Mouse (Mus musculus) adrenal gland, postnatal 14 days (tissue): ENCODE measurements around the gene Ank2. TPM values are rescaled to one million over a fixed set of nuclear protein-coding genes. Genes with fewer than 3 reads are reported as not detected.
A peak's percentile ranks its signal among the peaks of the same experiment; 100 is the strongest.
"Not testable (repeated sequence)": the region's sequence is repeated elsewhere in the genome, so short reads cannot be mapped to it uniquely, and the experiment has no call there.

ENCODE experiments used
- DNase-seq: peaks from one replicate; pipeline ENCODE4 v3.0.0; 2021; ENCODE audit warnings: mixed read lengths
- total RNA-seq: library from RNA; stranded (reverse); gene quantifications from 2 replicates; pipeline ENCODE4 v1.2.3, GENCODE M21; 2021

The Ank2 gene
- total RNA-seq, 1 experiment from 2014 or later, result 71.9 TPM

DNA sequence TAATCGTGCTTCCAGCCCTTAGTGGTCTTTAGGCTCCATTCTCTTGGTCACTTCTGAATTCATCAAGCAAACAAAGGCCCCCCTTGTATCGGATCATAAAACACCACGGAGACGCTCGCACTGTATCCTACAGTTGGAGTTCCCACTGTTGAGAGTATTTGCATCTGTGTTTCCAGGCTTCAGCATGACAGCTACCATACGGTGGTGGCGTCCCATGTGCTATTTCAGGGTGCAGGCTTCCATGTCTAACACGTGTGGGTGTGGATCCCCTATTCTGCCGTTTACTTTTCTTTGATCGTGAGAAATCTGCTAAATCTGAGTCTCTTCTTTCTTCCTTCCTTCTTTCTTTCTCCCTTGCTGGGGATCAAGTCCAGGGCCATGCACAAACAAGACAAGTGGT is 14.0 kb downstream of the Ank2 start:
- DNase-seq, result no peak

- no peak for DNase-seq
These were observed 17.5 kb downstream of the Ank2 start for GRCm38 (mm10) chr3:127481658-127482057.

- DNase-seq, result not testable (repeated sequence)
These were observed 18.8 kb downstream of the Ank2 start for GRCm38 (mm10) chr3:127480369-127480768.

GRCm38 (mm10) chr3:127474115-127474514 is 25.0 kb downstream of the Ank2 start:
- DNase-seq, result no peak

GRCm38 (mm10) chr3:127469164-127469752 is 29.9 kb downstream of the Ank2 start:
- no peak for DNase-seq

DNA sequence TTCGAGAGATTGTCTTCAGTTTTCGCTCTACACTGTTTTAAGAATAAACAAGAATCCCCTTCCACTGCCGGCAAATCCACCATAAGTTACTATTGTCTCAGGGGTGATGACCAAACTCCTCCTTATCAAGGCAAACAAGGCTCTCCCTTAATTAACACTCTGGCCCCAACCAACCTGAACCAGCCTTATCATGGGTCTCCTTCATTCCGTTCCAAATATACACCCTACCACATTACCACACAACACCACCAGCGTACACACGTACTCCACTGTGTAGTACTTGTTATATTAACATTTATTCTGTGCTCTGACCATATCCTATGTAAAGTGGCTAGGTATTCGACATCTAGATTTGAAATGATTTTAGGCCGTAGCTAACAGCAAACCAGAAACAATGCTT is 30.6 kb downstream of the Ank2 start:
- DNase-seq, result no peak

DNA sequence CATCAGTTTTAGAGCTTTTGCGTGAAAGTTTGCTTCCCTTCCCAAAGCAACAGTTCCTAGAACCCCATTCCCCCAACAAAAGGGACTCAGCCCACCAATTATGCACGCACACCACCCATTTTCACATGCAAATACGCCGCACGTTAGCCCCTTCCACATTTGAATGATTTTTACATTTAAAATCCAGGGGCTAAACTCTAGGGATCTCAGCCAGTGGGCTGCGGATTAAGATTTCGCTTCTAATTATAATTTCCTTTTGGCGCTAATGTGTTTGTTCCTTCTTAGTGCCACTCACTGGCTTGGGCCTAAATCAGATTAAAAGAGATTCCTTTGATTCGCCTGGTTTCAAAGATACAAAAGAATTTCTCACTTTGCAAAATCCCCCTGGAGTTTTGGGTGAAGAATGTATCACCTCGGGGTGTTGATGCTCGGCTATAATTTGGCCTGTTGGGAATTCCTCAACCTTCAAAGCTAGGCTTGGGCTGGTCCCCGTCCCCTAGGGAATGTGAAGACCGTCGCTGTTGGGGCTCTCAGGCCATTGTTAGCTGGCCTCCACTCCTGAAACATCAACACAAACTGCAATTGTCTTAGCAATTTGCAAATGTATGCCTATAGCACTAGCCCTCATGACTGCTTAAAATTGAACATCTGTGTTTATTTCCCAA is 35.2 kb downstream of the Ank2 start:
- no peak for DNase-seq

DNA sequence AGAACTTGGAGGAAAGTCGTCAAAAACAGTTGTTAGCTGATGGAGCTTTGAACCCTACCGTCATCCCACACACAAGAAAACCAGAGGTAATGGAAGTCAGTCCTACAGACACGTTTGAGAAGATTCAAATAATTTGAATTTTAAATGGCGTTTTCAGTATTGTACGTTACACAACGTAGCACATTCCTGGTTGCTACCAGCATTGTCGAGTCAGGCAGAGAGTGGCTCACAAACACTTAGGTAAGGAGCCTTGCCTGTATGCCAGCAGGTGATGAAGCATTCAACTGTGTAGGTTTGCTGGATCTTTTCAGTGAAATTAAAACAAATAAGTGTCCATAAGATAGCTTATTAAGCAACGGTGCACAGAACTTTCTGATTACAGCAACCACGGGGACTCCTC is 36.0 kb downstream of the Ank2 start:
- no peak for DNase-seq

DNA sequence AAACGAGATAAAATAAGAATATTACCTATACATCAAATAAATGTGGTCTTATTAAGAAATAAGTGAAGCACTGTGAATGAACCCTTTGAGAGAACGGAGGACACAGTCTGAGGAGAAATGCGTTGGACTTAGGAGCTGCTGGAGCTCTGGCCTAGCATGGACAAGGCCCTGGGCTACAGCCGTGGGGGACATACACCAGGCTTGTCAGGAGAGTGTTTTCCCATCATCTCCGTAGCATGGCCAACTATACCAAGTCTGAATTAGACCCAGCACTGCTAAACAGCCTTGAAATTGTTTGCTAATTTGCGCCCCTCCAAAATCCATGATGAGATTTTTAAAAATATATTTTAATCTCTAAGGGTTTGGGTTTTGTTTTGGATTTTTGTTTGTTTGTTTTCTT is 36.7 kb downstream of the Ank2 start:
- no peak for DNase-seq

GRCm38 (mm10) chr3:127460891-127461437 is 38.2 kb downstream of the Ank2 start:
- DNase-seq, result no peak

DNA sequence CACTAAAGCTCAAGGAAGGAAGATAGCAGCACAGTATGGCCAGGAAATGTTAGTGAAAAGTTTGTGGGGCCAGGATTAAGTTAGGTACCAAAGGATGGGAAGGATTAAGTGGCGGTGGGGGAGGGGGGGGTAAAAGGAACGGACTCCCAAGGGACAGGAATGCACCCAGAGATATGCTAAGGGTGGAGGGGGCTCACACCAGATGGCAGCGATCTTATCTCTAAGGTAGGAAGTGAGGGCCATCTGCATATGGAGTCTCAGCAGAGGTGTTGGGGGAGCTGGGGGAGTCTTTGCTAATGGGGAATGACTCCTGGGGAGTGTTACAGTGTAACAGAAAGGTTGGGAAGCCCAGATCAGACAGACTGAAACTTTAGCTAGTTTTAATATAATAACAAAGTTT is 39.3 kb downstream of the Ank2 start:
- no peak for DNase-seq

- no peak for DNase-seq
These were observed 40.2 kb downstream of the Ank2 start for GRCm38 (mm10) chr3:127458925-127459324.

DNA sequence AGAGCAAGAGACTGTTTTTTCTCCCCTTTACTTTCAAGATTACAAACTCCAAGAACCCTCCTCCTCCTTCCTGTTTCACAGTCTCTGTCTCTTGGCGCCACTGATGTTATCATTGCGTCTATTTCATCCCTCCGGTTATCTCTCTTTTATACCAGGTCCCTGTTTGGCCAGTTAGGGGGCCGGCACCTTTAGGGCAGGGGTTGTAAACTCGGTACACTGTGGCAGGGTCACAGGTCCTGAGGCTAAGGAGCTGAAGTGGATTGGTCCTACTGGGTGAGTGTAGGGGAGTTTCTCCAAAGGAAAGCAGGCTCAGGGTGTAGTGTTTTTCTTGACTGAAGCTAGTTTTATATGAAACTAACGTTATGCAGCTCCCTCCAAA is 40.7 kb downstream of the Ank2 start:
- DNase-seq, result no peak

DNA sequence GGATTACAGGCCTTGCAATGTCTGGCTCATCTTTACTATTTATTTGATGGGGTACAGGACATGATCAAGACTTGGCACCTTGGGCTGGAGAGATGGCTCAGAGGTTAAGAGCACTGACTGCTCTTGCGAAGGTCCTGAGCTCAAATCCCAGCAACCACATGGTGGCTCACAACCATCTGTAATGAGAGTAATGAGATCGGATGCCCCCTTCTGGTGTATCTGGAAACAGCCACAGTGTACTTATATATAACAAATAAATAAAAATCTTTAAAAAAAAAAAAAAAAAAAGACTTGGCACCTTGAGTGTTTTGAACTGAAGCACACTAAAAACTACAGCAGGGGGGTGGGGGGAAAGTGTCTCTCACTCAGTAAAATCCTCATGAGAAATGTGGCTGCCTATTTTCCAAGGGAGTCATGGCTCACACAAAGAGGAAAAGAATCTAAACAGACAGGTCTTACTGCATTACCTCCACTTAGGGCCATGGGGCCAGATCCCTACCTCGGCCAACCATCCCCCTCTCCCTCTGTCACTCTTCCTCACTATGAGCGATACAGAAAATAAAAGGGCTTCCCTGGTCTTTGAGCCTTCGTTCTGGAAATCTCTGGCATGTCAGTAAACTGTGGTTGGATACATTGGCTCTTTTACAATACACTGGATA is 41.3 kb downstream of the Ank2 start:
- no peak for DNase-seq

DNA sequence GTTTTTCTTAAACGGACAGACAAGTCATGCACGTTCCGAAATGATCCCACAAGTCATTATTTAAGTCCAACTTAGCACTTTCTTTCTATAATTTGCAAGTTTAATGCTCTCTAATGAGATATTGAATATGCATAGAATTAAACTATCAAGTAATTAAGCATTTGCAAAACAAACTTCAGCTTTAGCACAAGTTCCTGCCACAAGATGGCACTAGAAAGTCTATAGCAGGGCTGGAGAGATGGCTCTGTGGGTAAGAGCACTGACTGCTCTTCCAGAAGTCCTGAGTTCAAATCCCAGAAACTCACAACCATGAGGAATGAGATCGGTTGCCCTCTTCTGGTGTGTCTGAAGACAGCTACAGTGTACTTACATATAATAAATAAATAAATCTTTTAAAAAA is 45.4 kb downstream of the Ank2 start:
- DNase-seq, result peak; percentile 39

DNA sequence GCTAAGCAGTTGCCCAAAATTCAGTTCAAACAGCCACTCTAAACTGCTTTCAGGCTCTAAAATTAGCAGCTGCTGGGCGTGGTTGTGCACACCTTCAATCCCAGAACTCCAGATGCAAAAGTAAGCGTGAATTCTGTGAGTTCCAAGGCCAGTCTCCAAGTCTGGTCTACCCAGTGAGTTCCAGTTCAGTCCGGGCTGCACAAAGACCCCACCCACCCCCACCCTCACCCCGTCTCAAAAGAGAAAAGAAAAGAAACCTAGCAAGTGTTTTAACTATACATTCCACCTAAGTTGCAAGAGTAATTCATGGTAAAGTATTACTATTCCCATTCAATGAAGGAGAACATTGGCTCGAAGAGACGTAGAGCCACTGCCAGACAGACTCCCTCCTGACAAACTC is 45.9 kb downstream of the Ank2 start:
- no peak for DNase-seq

GRCm38 (mm10) chr3:127452233-127452632 is 46.9 kb downstream of the Ank2 start:
- no peak for DNase-seq

- DNase-seq, result no peak
These were observed 47.4 kb downstream of the Ank2 start for GRCm38 (mm10) chr3:127451741-127452140.

GRCm38 (mm10) chr3:127451070-127451469 is 48.1 kb downstream of the Ank2 start:
- peak; percentile 62 for DNase-seq

DNA sequence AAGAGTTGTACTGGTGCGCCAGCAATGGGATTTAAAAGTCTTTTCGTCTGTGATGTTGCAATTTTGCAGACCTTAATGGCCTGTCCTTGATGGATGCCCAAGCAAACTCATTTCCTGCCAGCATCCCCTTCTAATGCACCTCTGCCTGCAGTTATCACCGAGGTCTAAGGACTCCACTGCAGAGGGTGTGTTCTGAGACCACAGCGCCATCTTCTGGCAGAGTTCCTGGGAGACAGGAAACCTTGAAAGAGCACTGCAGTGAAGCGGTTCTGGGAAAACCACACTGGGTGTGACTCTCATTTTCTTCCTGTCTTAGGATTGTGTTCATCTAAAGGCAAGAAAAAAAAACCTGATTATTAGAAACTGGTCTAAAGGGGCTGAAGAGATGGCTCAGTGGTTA is 53.0 kb downstream of the Ank2 start:
- peak; percentile 84 for DNase-seq

GRCm38 (mm10) chr3:127433291-127433690 is 65.9 kb downstream of the Ank2 start:
- DNase-seq, result no peak

DNA sequence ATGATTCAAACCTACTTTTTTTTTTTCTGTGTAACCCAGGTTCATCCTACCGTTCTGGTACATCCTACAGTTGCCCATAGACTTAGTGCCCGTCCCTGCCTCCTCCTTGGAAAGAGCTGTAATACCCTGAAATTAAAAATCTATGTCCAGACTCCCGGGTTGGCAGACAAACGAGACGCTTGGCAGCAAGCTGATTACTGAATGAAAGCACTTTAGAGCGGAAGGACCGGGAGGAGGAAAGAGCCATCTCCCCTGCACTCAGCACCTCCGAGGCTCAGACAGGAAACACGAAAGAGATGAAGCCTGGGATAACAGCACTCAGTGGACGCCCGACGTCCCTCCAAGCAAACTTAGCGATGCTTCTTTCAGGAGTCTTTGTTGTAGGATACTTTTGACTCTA is 69.3 kb downstream of the Ank2 start:
- DNase-seq, result no peak

GRCm38 (mm10) chr3:127428527-127428926 is 70.6 kb downstream of the Ank2 start:
- no peak for DNase-seq

DNA sequence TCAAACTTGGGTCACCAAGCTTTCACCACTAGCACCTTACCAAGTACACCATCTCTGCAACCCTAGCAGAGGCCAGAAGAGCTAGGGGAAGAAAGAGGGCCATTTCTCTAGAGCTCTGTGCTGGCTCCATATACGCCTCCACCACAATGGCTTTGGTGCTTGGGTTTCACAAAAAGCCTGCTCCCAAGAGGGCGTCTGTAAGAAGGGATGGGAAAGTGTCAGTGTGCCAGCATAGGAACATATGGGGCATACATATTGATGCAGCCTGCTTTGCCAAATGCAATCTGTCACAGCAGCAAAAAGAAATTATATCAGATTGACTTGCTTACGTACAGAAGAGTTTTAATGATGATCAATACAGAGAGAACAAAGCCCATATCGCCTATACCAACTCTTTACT is 82.2 kb downstream of the Ank2 start:
- no peak for DNase-seq
